Mouse (Mus musculus): ENCODE data around the gene Lrrc8d.

GRCm38 (mm10) chr5:105669508-105670353 is 30.0 kb upstream of the Lrrc8d start:
- TF ChIP-seq CTCF (IDR thresholded peaks at IDR 0.05) (no peak), EP300 (IDR thresholded peaks at IDR 0.05) (peak; percentile 74)
